Mouse (Mus musculus): ENCODE data around the gene Slc25a22.
"Not testable (repeated sequence)": the region's sequence is repeated elsewhere in the genome, so short reads cannot be mapped to it uniquely, and the experiment has no call there.

Slc25a22 gene

DNA sequence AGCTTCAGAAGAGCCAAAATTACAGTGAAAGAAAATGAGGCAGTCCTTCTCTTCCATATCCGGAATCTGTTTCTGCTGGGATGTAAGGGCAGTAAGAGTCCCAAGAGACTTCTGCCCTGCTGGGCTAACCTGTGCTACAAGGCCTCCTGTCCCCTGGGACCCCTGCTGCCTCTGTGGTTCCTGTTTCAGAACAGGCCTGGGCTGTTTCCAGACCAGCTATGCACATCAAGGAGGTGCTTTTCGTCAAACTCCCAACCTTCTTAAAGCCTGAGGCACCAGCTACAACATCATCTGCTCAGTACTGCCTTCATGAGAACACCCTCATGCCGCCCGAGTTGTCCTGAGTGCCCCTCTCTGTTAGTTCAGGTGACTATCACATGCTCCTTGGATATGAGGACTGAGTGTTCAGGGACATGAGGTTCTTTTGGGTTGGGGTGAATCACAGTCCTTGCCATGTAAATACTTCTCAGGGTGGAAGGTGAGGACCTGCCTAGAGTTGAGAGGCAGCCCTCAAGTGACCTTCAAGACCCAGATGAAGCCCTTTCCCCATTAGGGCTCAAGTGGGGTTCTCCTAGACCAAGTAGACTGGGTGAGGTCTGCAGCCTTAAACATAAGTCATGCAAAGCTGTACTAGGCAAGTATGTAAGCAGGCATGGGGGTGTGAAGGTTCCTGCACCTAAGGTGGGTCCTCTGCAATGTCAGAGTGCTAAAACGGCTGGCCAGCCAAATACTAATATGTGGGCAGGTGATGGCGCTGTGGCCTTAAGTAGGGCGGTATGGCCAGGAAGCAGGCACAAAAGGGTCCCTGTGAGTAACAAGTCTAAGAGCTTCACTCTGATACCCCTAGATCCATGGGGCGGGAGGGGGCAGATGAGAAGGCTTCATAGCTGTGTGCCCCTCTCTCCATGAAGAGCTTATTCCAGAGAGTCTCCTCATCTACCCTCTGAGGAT is 19.7 kb downstream of the Slc25a22 start:
- peak in 1 of 2 experiments; percentile 37 for DNase-seq (ENCODE audit: inconsistent age in 2 of 2, low spot score in 1 of 2)

DNA sequence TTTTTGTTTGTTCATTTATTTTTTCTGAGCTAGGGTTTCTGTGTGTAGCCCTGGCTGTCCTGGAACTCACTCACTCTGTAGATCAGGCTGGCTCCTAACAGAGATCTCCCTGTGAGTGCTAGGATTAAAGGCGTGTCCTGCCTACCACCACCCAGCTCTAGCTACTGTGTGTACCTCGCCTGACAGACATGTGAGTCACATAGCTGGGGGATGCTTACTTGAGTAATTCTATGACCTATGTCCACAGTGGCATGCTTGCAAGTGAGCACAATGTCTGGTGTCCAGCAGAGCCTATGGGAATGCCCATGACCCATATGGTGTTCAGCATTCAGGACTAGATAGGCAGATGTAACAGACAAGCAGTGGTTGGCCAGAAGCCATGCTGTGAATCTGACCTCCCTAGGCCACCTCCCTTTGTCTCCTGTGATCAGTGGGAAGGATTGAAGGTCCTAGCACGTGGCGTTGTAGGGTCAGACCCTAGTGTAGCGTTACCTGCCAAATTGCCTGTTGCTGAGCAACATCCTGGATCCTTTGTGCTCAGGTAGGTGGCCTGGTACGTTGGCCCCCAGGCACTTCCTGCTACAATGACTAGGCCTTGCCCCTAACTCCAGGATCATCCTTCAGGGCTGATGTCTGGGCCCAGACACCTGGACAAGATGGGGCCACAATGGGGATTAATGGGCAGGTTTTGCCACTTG is 21.4 kb downstream of the Slc25a22 start:
- DNase-seq (ENCODE audit: inconsistent age in 2 of 2, low spot score in 1 of 2) = peak in 1 of 2 experiments; percentile 16

DNA sequence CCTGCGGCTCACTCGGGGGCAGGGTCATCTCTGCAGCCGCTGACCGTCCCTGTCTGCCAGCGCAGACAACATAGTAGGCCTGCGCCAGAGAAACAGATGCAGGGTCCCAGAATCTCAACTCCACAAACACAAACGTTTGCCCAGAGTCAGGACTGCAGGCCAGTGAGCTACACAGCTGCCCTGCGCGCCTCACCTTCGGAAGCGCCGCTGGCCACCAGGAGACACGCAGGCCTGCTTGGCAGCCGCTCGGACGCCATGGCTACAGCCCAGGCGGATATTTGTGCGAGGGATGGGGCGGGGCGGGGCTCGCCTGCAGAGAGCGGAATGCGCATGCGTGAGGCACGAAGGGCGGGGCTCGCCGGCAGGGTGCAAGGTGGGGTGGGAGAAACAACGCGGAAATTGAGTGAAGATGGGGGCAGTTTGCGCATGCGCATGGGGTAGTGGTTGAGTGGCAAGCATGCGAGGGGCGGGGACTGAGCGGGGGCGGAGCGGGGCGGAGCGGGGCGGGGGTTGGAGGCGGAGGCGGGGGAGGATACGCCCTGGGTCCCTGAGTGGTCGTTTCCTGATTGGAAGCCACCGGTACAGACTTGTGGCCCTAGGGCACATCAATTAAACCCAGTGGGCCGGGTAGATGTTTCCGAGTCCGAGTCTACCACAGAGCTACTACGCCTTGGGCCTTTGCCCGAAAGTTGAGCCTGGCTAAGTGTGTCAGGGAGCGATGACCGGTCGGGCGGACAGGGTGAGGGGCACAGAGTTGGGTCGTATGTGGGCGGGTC is 23.7 kb downstream of the Slc25a22 start, which contains the start of gene Gatd1:
Gene Gatd1, minus strand, starts transcription at position 328 of the 776 bp plus-strand sequence.
- peak; percentile 99 to 100 for DNase-seq (ENCODE audit: inconsistent age in 2 of 2, low spot score in 1 of 2)

DNA sequence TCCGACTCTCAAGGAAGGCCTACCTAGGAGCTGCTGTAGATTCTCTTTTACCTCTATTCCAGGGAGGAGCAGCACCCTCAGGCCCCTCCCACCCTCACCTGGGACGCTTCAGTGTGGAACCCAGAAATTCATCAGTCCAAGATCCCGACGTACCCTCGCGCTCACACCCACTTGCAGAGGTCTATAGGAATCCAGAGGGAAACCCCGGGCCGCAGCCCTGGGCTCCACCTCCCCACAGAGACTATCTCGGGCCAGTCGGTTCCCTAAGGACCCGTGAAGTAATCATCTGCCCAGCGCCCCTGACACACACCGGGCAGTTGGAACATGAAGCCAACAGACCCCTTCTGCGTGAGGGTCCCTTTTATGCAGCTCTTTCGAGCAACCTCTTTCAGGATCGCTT is 24.4 kb downstream of the Slc25a22 start:
- peak; percentile 32 to 64 for DNase-seq (ENCODE audit: inconsistent age in 2 of 2, low spot score in 1 of 2)

DNA sequence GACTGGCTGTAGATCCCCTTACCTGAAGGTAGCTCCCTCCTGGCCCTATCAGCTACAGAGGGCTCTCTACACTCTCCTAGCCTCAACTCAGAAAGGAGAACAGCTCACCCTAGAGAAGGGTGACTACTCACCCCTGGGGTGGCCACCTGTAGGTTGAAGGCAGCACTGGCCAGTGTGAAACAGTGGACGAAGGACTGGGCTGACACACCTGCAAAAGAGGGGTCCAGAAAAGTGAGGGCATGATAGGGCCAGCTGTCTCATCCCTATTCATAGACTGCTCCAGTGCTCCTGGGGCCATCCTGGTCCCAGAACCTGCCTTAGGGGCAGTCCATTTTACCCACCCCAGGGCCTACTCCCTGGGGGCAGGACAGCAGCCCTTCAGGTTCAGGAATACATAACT is 26.0 kb downstream of the Slc25a22 start:
- DNase-seq (ENCODE audit: inconsistent age in 2 of 2, low spot score in 1 of 2) = peak in 1 of 2 experiments; percentile 15

DNA sequence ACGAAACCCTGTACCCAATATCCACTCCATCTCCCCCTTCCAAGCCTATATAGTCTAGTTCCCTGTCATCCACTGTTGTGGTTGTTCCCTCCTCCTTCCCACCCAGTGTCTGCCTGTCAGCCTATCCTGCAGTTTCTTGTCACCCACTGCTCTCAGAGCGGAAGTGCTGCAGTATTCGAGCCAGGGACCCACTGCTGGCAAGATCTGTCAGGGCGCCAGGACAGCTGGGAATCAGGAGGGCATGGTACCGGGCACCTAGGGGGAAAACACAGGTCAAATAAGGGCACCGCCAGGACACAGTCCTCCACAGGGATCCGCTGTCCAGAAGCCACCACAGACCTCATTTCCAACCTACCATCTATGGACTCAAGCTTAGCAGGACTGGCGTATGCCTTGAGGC is 27.1 kb downstream of the Slc25a22 start:
- DNase-seq (ENCODE audit: inconsistent age in 2 of 2, low spot score in 1 of 2) = no peak

DNA sequence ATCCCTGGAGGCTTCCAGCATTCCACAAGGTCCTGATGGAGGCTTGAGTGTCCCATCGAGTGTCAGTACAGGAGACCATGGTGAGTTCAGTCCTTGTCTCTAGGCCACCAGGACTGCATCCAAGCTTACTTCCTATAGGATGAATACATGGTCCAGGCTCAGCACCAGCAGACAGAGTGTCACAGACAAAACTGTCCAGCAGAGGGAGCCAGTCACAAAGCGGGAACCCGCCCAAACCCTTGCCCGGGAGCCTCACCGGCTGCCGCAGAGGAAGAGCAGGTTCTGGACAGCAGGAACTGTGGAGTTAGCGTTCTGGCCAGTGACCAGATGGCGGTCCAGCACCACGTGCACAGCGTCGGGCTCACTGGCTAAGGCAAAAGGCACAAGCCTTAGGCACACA is 28.9 kb downstream of the Slc25a22 start:
- DNase-seq (ENCODE audit: inconsistent age in 2 of 2, low spot score in 1 of 2) = peak; percentile 90 to 96

DNA sequence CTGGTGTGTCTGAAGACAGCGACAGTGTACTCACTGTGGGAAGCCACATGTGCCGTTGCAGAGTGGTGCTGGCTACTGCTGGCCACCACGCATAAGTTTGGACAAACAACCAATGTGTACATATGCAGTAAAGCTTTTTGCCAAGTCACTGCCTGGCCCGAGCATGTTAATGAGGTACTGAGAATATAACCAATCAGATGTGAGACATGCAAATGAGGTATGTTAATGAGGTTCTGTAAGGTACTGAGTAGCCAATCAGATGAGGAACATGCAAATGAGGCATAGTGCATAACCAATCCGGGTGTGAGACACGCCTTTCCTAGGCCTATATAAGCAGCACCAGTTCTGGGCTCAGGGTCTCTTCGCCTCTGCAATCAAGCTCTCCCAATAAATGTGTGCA is 30.0 kb downstream of the Slc25a22 start:
- not testable (repeated sequence) for DNase-seq (ENCODE audit: inconsistent age in 2 of 2, low spot score in 1 of 2)

DNA sequence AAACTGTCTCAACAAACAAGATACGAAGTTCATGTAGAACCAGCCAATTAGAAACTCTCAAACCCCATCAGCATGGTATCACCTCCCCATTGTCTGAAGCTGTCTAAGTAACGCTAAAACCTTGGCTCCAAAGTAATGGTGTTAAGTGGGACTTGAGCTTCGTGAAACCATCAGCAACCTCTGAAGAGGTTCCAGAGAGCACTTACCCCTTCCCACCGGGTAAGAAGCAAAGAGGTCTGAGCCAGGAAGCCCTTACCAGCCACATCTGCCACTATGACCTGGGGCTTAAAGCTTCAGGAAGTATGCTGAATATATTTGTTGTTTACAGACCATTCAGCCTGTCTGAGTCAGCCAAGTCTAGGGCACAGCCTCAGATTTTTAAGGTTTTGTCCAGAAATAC is 32.2 kb downstream of the Slc25a22 start:
- DNase-seq (ENCODE audit: inconsistent age in 2 of 2, low spot score in 1 of 2) = peak in 1 of 2 experiments; percentile 16

DNA sequence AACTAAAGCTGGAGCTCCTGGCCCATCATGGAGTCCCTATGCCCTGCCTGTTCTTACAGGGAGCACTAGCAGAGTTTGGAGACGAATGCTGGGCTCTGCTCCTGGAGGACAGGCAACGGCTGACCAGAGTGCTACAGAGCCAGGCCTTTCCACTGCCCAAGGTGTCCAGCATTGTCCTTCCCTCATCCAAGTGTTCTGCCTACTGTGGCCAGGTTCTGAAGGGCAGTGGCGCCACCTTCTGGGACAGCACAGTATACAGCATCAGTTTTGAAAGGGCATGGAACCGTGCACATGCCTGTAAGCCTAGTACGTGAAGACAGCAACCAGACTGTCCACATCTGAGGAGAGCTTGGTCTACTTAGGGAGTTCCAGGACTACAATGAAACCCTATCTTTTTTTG is 34.4 kb downstream of the Slc25a22 start:
- peak; percentile 77 to 86 for DNase-seq (ENCODE audit: inconsistent age in 2 of 2, low spot score in 1 of 2)

DNA sequence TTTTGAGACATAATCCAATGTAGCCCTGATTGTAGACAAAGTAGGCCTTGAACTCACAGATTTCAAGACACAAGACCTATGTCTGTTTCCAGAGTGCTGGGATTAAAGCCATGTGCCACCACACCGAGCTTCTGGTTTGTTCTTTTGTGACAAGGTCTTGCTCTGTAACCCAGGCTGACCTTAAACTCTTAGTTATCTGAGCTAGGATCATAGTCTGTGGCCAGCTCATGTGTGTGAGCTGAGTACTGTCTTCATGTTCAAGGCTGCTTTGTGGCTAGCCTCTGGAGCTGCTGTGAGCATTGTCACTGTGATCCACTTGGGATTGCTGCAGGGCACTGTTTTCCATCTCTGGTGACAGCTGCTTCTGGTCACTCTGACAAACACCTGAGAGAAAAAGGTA is 42.3 kb downstream of the Slc25a22 start:
- peak; percentile 38 to 72 for DNase-seq (ENCODE audit: inconsistent age in 2 of 2, low spot score in 1 of 2)

DNA sequence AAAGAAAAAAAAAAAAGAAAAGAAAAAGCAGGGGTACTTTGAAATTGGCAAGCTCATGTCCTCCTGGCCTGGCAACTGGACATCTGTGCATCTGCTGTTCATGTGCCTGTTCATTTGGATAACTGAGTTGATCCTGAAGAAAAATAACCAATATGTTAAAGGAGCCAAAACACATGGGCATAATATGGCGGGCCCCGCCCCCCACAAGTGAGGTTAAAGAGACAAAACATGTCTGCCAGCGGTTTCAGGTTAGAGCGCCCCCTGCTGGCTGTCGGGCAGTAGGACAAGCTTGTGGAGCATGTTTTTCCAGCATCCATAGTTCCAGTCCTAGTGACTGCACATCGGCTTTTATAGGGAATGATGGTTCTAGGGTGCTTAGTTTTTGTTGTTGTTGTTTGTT is 42.9 kb downstream of the Slc25a22 start:
- peak; percentile 74 to 88 for DNase-seq (ENCODE audit: inconsistent age in 2 of 2, low spot score in 1 of 2)

DNA sequence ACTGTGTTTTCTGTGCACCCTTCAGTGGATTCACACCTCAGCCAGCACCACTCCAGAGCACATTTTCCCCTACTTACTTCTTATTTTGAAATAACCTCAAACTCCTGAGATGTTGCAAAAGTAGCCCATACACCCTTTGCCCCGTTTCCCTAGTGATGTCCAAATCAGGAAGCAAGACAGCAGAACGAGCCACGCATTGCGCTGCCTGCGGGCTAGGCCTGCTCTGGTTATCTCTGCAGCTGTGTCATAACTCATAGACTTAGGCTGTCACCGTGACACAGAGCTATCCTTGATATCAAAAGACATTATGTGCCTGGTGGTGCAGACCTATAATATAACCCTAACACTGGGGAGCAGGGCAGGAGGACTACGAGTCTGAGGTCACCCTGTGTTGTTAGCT is 43.5 kb downstream of the Slc25a22 start:
- peak; percentile 74 to 82 for DNase-seq (ENCODE audit: inconsistent age in 2 of 2, low spot score in 1 of 2)

DNA sequence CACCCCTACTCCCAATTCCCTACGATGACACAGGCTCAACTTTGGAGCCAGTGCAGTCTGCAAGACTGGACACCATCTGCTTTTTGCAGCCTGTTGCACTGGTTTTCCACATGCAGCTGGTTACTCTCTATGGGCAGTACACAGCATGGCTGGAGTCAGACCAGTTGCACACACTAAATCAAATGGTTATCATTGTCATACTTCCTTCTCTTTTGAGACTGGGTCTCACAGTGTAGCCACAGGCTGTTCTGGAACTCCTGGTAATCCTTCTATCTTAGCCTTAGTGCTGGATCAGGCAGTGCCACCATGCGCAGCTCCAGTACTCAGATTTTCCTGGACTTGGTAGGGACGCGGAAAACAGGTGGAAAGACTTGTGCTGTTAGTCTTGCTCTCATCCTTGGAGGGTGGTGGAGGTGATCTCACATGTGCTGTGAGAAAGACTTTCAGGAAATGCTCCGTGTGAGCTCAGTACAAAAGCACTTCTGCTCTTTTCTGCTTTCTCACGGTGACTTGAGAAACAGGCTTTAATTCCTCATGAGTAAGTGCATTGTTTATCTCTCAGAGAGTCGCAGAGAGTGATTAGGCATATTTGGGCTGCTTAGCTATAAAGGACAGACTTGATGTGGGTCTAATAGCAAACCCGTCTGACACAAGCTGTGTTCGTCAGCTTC is 45.0 kb downstream of the Slc25a22 start:
- no peak for DNase-seq (ENCODE audit: inconsistent age in 2 of 2, low spot score in 1 of 2)

DNA sequence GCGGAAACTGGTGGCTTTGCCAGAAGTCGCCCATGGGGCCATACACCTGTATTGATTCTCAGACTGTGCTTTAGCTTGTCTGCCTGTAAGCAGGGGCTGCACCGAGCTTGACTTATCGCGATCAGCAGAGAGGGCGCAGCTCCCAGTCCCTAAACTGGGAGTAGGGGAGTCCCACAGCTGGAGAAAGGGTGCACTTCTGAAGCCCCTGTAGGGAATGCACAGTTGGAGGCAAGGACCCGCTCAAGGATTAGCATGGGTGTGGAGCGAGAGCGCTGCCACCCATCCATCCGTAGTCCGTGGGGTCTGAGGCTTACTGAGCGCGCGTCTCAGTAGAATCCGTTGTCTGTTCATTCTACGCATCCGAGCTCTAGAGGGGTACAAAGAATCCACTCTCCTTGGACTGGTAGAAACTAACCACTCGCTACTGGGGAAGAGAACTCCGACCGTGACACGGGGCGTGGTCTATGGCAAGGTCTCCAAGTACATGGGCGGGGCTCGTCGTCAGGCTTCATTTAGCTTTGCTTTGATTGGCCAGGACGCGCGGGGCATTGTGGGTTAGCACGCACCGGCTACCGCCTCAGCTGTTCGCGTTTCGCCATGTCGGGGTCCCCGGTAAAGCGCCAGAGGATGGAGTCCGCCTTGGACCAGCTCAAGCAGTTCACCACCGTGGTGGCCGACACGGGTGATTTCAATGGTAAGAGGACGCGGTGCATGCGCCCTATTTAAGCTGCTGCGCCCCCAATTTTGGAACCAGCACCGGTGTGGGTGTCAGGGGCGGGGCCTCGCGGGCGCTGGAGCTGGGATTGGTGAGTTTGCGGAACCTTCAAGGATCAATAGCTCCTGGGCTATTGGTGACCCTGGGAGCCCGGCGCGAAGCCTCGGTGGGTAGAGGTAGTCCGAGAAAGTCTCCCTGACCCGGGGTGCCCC is 45.8 kb downstream of the Slc25a22 start, which contains the start of gene Taldo1:
Gene Taldo1, plus strand, starts transcription at position 575 of the 927 bp plus-strand sequence.
- DNase-seq (ENCODE audit: inconsistent age in 2 of 2, low spot score in 1 of 2) = peak; percentile 97 to 99

DNA sequence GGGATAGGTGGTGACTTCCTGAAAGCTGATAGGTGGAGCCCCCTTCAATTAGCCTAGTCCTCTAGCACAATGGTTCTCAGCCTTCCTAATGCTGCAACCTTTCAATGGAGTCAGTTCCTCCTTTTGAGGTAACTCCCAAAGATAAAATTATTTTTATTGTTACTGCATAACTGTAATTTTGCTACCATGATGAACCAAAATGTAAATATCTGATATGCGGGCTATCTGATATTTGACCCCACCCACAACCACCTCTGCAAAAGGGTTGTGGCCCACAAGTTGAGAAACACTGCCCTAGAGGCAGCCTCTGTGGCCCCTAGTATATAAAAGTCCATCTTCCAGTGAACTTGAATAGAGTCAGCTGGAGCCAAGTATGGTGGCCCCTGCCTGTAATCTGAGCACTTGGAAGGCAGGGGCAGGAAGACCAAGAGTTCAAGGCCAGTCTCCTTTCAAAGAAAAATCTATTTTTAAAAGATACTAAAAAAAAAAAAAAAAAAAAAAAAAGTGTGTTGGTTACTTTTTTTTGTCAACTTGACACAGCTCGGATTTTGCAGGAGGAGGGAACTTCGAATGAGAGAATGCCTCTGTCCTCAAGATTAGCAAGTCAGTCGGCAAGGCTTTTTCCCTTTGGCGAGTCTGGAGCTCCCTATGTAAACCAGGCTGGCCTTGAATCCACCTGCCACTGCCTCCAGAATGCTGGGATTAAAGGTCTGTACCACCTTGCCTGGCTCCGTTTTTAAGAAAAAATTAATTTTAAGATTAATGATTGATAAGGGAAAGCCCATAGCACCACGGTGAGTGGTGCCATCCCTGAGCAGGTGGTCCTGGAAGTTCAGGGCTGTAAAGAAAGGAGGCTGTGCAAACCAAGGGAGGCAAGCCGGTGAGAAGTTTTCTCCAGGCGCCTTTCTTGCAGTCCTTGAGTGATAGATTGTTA is 47.1 kb downstream of the Slc25a22 start:
- DNase-seq (ENCODE audit: inconsistent age in 2 of 2, low spot score in 1 of 2) = peak in 1 of 2 experiments; percentile 33

DNA sequence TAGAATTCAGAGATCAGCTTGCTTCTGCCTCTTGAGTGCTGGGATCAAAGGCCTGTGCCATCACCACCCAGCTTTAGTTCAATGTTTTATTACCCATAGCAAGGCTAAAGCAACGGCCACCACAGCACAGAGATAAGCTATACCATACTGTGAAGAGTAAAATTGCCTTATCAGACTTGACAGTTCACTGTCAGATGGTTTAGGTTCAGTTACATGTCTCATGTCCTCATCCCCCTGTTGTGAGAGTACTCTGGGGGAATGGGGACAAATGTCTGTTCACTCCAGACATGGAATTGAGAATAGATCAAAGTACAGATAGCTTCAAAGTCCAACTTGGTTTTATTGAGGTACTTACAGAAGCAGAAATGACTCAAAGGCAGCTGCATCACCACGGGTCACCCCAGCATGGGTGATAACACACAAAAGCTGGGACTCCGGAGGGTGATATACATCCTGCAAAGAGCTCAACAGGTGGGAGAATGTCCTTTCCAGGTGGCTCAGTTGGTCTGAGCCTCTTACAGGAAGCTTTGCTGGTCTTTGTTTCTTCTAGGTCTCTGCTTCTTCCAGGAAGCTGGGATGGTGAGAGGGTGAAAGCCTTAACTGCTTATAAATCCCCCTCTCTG is 49.1 kb downstream of the Slc25a22 start:
- no peak for DNase-seq (ENCODE audit: inconsistent age in 2 of 2, low spot score in 1 of 2)

Data from adrenal gland, adult (tissue).